Mouse (Mus musculus) macrophage (primary cell): ENCODE measurements around the gene Irgm2. TPM values are rescaled to one million over a fixed set of nuclear protein-coding genes. Genes with fewer than 3 reads are reported as not detected.

Experiments
- H3K27ac ChIP-seq: fragments of 350-480 bp; formaldehyde crosslinking; 2 replicates; pipeline ENCODE4 v1.9.0; 2021
- H3K36me3 ChIP-seq: fragments of 350-480 bp; formaldehyde crosslinking; 2 replicates; pipeline ENCODE4 v1.9.0; 2021; ENCODE audit errors: inconsistent target
- H3K4me3 ChIP-seq: fragments of 350-480 bp; formaldehyde crosslinking; 2 replicates; pipeline ENCODE4 v1.9.0; 2021; ENCODE audit errors: inconsistent target
- H3K79me2 ChIP-seq: fragments of 350-480 bp; formaldehyde crosslinking; 2 replicates; pipeline ENCODE4 v1.9.0; 2021; ENCODE audit errors: inconsistent target
- WGBS: methylation state at CpG from one replicate; pipeline ENCODE4 v1.1.7; 2026; ENCODE audit warnings: inconsistent platforms; ENCODE audit not compliant: missing documents; 5-methylcytosine and 5-hydroxymethylcytosine counted together
- polyA plus RNA-seq: library from polyadenylated mRNA; stranded (reverse); fragments of 250-400 nt; gene quantifications from 3 replicates; pipeline ENCODE4 v1.2.4, GENCODE M21; 2018; ENCODE audit warnings: inconsistent platforms

Irgm2 gene
- polyA plus RNA-seq, 1 experiment from 2014 or later: 40.6 TPM

GRCm38 (mm10) chr11:58193860-58194520 lies 5.4 kb upstream of the Irgm2 start:
- Histone ChIP-seq H3K36me3 (peaks cover 12% of the 10 kb centered on the region), H3K27ac (no peak overlapping the region), H3K79me2 (peaks cover 2% of the 10 kb centered on the region; the same call in 1 of the 2 replicates), H3K4me3 (no peak overlapping the region)
- WGBS: 82% methylated on average over 4 of the region's 4 CpGs

GRCm38 (mm10) chr11:58198663-58199062 lies 755 bp upstream of the Irgm2 start:
- 95% methylated on average over 4 of the region's 4 CpGs for WGBS
- Histone ChIP-seq H3K27ac (peak overlapping the region; percentile 89), H3K36me3 (peaks cover 11% of the 10 kb centered on the region; the same call in 1 of the 2 replicates), H3K4me3 (peak overlapping the region; percentile 53), H3K79me2 (peaks cover 28% of the 10 kb centered on the region)

GRCm38 (mm10) chr11:58200226-58200625 lies 808 bp downstream of the Irgm2 start:
- Histone ChIP-seq H3K36me3 (peaks cover 26% of the 10 kb centered on the region; the same call in 1 of the 2 replicates), H3K27ac (no peak overlapping the region), H3K4me3 (peak overlapping the region; percentile 53), H3K79me2 (peaks cover 28% of the 10 kb centered on the region)
- WGBS: 39% methylated on average over 4 of the region's 4 CpGs

- Histone ChIP-seq H3K27ac (no peak overlapping the region), H3K36me3 (peaks cover 35% of the 10 kb centered on the region), H3K4me3 (no peak overlapping the region), H3K79me2 (peaks cover 28% of the 10 kb centered on the region)
- WGBS: 48% methylated on average over 11 of the region's 12 CpGs
Measured at GRCm38 (mm10) chr11:58201052-58201451, 1.6 kb downstream of the Irgm2 start.

- Histone ChIP-seq H3K4me3 (no peak overlapping the region), H3K27ac (no peak overlapping the region), H3K79me2 (peaks cover 7% of the 10 kb centered on the region), H3K36me3 (peaks cover 25% of the 10 kb centered on the region)
- WGBS: 25% methylated on average over 1 of the region's 1 CpGs
Measured at GRCm38 (mm10) chr11:58210321-58210886, 11.0 kb downstream of the Irgm2 start.

GRCm38 (mm10) chr11:58211062-58211681 lies 11.8 kb downstream of the Irgm2 start:
- Histone ChIP-seq H3K36me3 (peaks cover 17% of the 10 kb centered on the region), H3K4me3 (no peak overlapping the region), H3K27ac (0 out of 2 replicates have a peak overlapping the region, but pooled peaks have one; percentile 8), H3K79me2 (peaks cover 15% of the 10 kb centered on the region)
- WGBS: 23% methylated on average over 9 of the region's 9 CpGs

- Histone ChIP-seq H3K79me2 (peaks cover 20% of the 10 kb centered on the region), H3K27ac (0 out of 2 replicates have a peak overlapping the region, but pooled peaks have one; percentile 8), H3K4me3 (no peak overlapping the region), H3K36me3 (peaks cover 12% of the 10 kb centered on the region)
- 90% methylated on average over 2 of the region's 2 CpGs for WGBS
Measured at GRCm38 (mm10) chr11:58211682-58212067, 12.3 kb downstream of the Irgm2 start.

GRCm38 (mm10) chr11:58213673-58214342 lies 14.4 kb downstream of the Irgm2 start:
- H3K36me3 ChIP-seq: peaks cover 13% of the 10 kb centered on the region
- H3K79me2 ChIP-seq: peaks cover 41% of the 10 kb centered on the region
- H3K4me3 ChIP-seq: no peak overlapping the region
- H3K27ac ChIP-seq: peak overlapping the region; percentile 84; the same call in 1 of the 2 replicates
- 64% methylated on average over 7 of the region's 7 CpGs for WGBS

- H3K27ac ChIP-seq: peak overlapping the region; percentile 84
- H3K79me2 ChIP-seq: peaks cover 48% of the 10 kb centered on the region
- WGBS: 19% methylated on average over 15 of the region's 17 CpGs
- peaks cover 20% of the 10 kb centered on the region for H3K36me3 ChIP-seq
- peak overlapping the region; percentile 70 for H3K4me3 ChIP-seq
Measured at GRCm38 (mm10) chr11:58214391-58215048, 15.1 kb downstream of the Irgm2 start.

GRCm38 (mm10) chr11:58215049-58215430 lies 15.6 kb downstream of the Irgm2 start:
- Histone ChIP-seq H3K4me3 (peak overlapping the region; percentile 70), H3K27ac (peak overlapping the region; percentile 84), H3K79me2 (peaks cover 53% of the 10 kb centered on the region), H3K36me3 (peaks cover 26% of the 10 kb centered on the region)
- 0% methylated on average over 1 of the region's 3 CpGs for WGBS

- Histone ChIP-seq H3K4me3 (peak overlapping the region; percentile 70), H3K36me3 (peaks cover 33% of the 10 kb centered on the region), H3K79me2 (peaks cover 61% of the 10 kb centered on the region), H3K27ac (peak overlapping the region; percentile 84; the same call in 1 of the 2 replicates)
- 40% methylated on average over 5 of the region's 5 CpGs for WGBS
Measured at GRCm38 (mm10) chr11:58215814-58216213, 16.4 kb downstream of the Irgm2 start.

- 47% methylated on average over 6 of the region's 6 CpGs for WGBS
- Histone ChIP-seq H3K79me2 (peaks cover 71% of the 10 kb centered on the region), H3K27ac (no peak overlapping the region), H3K4me3 (no peak overlapping the region), H3K36me3 (peaks cover 37% of the 10 kb centered on the region)
Measured at GRCm38 (mm10) chr11:58216823-58217222, 17.4 kb downstream of the Irgm2 start.

GRCm38 (mm10) chr11:58223751-58224150 lies 24.3 kb downstream of the Irgm2 start:
- Histone ChIP-seq H3K4me3 (no peak overlapping the region), H3K79me2 (peaks cover 37% of the 10 kb centered on the region; the same call in 1 of the 2 replicates), H3K36me3 (peaks cover 24% of the 10 kb centered on the region), H3K27ac (peak overlapping the region; percentile 49)
- WGBS: 19% methylated on average over 4 of the region's 4 CpGs

- H3K27ac ChIP-seq: peak overlapping the region; percentile 49
- H3K79me2 ChIP-seq: peaks cover 31% of the 10 kb centered on the region; the same call in 1 of the 2 replicates
- WGBS: 0% methylated on average over 7 of the region's 7 CpGs
- H3K4me3 ChIP-seq: no peak overlapping the region
- H3K36me3 ChIP-seq: peaks cover 19% of the 10 kb centered on the region
Measured at GRCm38 (mm10) chr11:58224313-58224712, 24.9 kb downstream of the Irgm2 start.
